Mouse (Mus musculus): ENCODE data around the gene Unc13d. TPM values are rescaled to one million over a fixed set of nuclear protein-coding genes. Genes with fewer than 3 reads are reported as not detected.

Gene Unc13d
- polyA plus RNA-seq, 1 experiment from 2014 or later = 0.80 TPM

- H3K9ac ChIP-seq (ENCODE audit: low read depth, low read length) = no peak overlapping the region
- no peaks in the 10 kb centered on the region for H3K27me3 ChIP-seq (replicated peaks; ENCODE audit: control insufficient read depth, insufficient read depth, low read length)
- 93% methylated on average over 11 of the region's 11 CpGs for WGBS
- no peak overlapping the region for H3K4me3 ChIP-seq (ENCODE audit: low read length)
- no peaks in the 10 kb centered on the region for H3K9me3 ChIP-seq (ENCODE audit: control insufficient read depth, low read length)
- peaks cover 43% of the 10 kb centered on the region for H3K36me3 ChIP-seq (ENCODE audit: control insufficient read depth, insufficient read depth, low read length)
- no peaks in the 10 kb centered on the region for H3K4me1 ChIP-seq (ENCODE audit: control insufficient read depth, insufficient read depth, low read depth, low read length)
- H3K4me2 ChIP-seq (ENCODE audit: low read length) = no peak overlapping the region
- no peak for ATAC-seq
- no peak overlapping the region for H3K27ac ChIP-seq (ENCODE audit: low read depth, low read length)
These were observed 18.1 kb downstream of the Unc13d start for GRCm38 (mm10) chr11:116059691-116060025.

GRCm38 (mm10) chr11:116058868-116059690, 18.7 kb downstream of the Unc13d start:
- 94% methylated on average over 17 of the region's 17 CpGs for WGBS
- Histone ChIP-seq H3K27ac (ENCODE audit: low read depth, low read length) (no peak overlapping the region), H3K4me2 (ENCODE audit: low read length) (no peak overlapping the region), H3K4me1 (ENCODE audit: control insufficient read depth, insufficient read depth, low read depth, low read length) (no peaks in the 10 kb centered on the region), H3K9me3 (ENCODE audit: control insufficient read depth, low read length) (no peaks in the 10 kb centered on the region), H3K9ac (ENCODE audit: low read depth, low read length) (no peak overlapping the region; the same call in 1 of the 2 replicates), H3K4me3 (ENCODE audit: low read length) (no peak overlapping the region), H3K27me3 (replicated peaks; ENCODE audit: control insufficient read depth, insufficient read depth, low read length) (no peaks in the 10 kb centered on the region), H3K36me3 (ENCODE audit: control insufficient read depth, insufficient read depth, low read length) (peaks cover 46% of the 10 kb centered on the region)
- ATAC-seq = no peak

DNA sequence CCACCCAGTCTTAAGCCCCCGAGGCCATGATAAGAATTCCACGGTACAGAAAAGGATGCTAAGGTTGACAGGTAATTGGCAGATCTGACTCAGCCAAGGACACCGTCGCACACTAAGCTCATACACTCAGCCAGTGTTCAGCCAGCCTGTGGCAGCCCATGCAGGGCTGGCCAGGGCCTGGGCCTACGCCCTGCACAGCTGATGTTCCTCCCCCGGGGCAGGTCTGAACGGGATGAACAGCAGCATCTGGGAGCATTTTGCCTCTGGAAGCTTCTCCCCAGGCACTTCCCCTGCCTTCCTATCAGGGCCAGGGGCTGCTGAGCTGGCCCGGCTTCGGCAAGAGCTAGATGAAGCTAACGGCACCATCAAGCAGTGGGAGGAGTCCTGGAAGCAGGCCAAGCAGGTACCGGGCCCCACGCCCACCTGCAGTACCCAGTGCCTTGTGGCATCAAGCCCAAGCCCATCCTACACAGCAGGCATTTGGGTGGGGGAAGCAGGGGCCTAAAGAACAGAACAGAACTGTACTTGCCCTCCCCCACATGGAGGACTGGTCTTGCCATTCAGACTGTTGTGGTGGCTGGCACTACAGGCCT, 19.6 kb downstream of the Unc13d start:
- 82% methylated on average over 12 of the region's 12 CpGs for WGBS

DNA sequence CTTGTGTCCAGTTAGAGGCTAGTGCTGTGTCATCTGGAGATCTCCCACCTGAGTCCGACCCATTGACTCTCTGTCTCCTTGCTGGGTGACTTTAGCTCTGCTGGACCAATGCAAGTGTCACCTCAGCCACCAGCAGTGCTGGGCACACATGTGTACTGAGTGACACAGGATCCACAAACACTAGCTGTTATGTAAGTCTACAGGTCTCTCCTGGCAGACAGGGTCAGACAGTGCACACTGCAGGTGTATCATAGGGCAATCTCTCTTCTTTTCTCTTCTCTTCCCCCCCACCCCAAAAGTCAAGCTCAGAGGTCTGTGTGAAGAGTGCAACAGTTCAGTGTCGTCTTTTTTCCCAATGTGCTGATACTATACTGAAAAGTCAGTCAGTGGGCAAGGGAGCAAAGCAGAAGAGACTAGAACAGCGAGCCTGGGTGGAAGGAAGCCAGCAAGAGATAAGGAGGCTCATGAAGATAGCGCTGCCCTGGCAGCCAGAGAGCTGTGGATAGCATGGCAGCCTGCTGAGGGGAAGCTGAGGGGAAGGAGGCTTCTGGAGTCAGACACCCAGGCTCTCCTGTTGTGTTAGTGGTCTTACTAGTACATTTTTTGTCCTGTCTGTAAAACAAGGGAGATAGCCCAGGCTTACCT, 20.4 kb downstream of the Unc13d start:
- Histone ChIP-seq H3K27ac (ENCODE audit: low read depth, low read length) (no peak overlapping the region), H3K27me3 (replicated peaks; ENCODE audit: control insufficient read depth, insufficient read depth, low read length) (no peaks in the 10 kb centered on the region), H3K4me1 (ENCODE audit: control insufficient read depth, insufficient read depth, low read depth, low read length) (no peaks in the 10 kb centered on the region), H3K4me2 (ENCODE audit: low read length) (no peak overlapping the region), H3K9ac (ENCODE audit: low read depth, low read length) (no peak overlapping the region), H3K36me3 (ENCODE audit: control insufficient read depth, insufficient read depth, low read length) (peaks cover 56% of the 10 kb centered on the region), H3K9me3 (ENCODE audit: control insufficient read depth, low read length) (no peaks in the 10 kb centered on the region), H3K4me3 (ENCODE audit: low read length) (no peak overlapping the region)
- 89% methylated on average over 4 of the region's 4 CpGs for WGBS
- no peak for ATAC-seq

More for the DNA sequence above, 19.6 kb downstream of the Unc13d start:
- Histone ChIP-seq H3K4me1 (ENCODE audit: control insufficient read depth, insufficient read depth, low read depth, low read length) (no peaks in the 10 kb centered on the region), H3K9ac (ENCODE audit: low read depth, low read length) (no peak overlapping the region), H3K27ac (ENCODE audit: low read depth, low read length) (no peak overlapping the region), H3K36me3 (ENCODE audit: control insufficient read depth, insufficient read depth, low read length) (peaks cover 49% of the 10 kb centered on the region), H3K9me3 (ENCODE audit: control insufficient read depth, low read length) (no peaks in the 10 kb centered on the region), H3K4me3 (ENCODE audit: low read length) (no peak overlapping the region), H3K4me2 (ENCODE audit: low read length) (no peak overlapping the region), H3K27me3 (replicated peaks; ENCODE audit: control insufficient read depth, insufficient read depth, low read length) (no peaks in the 10 kb centered on the region)
- ATAC-seq = no peak

DNA sequence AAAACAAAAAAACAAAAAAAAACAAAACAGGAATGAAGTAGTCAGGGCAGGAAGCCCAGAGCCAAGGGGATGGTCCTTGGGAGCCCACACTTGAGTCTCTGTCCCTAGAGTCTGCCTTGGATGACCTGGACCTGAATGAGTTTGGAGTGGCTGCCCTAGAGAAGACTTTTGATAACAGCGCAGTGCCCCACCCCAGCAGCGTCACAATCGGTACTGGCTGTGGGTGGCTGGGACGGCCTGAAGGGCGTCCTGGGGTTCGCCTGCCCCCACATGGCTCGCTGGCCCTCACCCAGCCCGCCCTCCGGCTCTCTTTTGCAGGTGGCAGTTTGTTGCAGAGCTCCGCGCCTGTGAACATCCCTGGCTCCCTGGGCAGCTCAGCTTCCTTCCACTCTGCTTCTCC, 21.9 kb downstream of the Unc13d start:
- no peak overlapping the region for H3K9ac ChIP-seq (ENCODE audit: low read depth, low read length)
- H3K4me2 ChIP-seq (ENCODE audit: low read length) = no peak overlapping the region
- H3K9me3 ChIP-seq (ENCODE audit: control insufficient read depth, low read length) = no peaks in the 10 kb centered on the region
- H3K36me3 ChIP-seq (ENCODE audit: control insufficient read depth, insufficient read depth, low read length) = peaks cover 55% of the 10 kb centered on the region
- 94% methylated on average over 7 of the region's 11 CpGs for WGBS
- no peaks in the 10 kb centered on the region for H3K27me3 ChIP-seq (replicated peaks; ENCODE audit: control insufficient read depth, insufficient read depth, low read length)
- H3K27ac ChIP-seq (ENCODE audit: low read depth, low read length) = no peak overlapping the region
- ATAC-seq = no peak
- H3K4me1 ChIP-seq (ENCODE audit: control insufficient read depth, insufficient read depth, low read depth, low read length) = no peaks in the 10 kb centered on the region
- H3K4me3 ChIP-seq (ENCODE audit: low read length) = no peak overlapping the region

- Histone ChIP-seq H3K4me2 (ENCODE audit: low read length) (no peak overlapping the region), H3K4me3 (ENCODE audit: low read length) (no peak overlapping the region), H3K27me3 (replicated peaks; ENCODE audit: control insufficient read depth, insufficient read depth, low read length) (no peaks in the 10 kb centered on the region), H3K9me3 (ENCODE audit: control insufficient read depth, low read length) (no peaks in the 10 kb centered on the region), H3K4me1 (ENCODE audit: control insufficient read depth, insufficient read depth, low read depth, low read length) (no peaks in the 10 kb centered on the region), H3K36me3 (ENCODE audit: control insufficient read depth, insufficient read depth, low read length) (peaks cover 57% of the 10 kb centered on the region), H3K9ac (ENCODE audit: low read depth, low read length) (no peak overlapping the region), H3K27ac (ENCODE audit: low read depth, low read length) (no peak overlapping the region)
- no peak for ATAC-seq
- 95% methylated on average over 9 of the region's 9 CpGs for WGBS
These were observed 24.1 kb downstream of the Unc13d start for GRCm38 (mm10) chr11:116053510-116054229.

- Histone ChIP-seq H3K9ac (ENCODE audit: low read depth, low read length) (no peak overlapping the region), H3K4me1 (ENCODE audit: control insufficient read depth, insufficient read depth, low read depth, low read length) (no peaks in the 10 kb centered on the region), H3K9me3 (ENCODE audit: control insufficient read depth, low read length) (no peaks in the 10 kb centered on the region), H3K27ac (ENCODE audit: low read depth, low read length) (no peak overlapping the region), H3K4me2 (ENCODE audit: low read length) (no peak overlapping the region), H3K27me3 (replicated peaks; ENCODE audit: control insufficient read depth, insufficient read depth, low read length) (no peaks in the 10 kb centered on the region), H3K4me3 (ENCODE audit: low read length) (no peak overlapping the region), H3K36me3 (ENCODE audit: control insufficient read depth, insufficient read depth, low read length) (peaks cover 41% of the 10 kb centered on the region)
- no peak for ATAC-seq
- 82% methylated on average over 4 of the region's 4 CpGs for WGBS
These were observed 27.6 kb downstream of the Unc13d start for GRCm38 (mm10) chr11:116050196-116050595.

DNA sequence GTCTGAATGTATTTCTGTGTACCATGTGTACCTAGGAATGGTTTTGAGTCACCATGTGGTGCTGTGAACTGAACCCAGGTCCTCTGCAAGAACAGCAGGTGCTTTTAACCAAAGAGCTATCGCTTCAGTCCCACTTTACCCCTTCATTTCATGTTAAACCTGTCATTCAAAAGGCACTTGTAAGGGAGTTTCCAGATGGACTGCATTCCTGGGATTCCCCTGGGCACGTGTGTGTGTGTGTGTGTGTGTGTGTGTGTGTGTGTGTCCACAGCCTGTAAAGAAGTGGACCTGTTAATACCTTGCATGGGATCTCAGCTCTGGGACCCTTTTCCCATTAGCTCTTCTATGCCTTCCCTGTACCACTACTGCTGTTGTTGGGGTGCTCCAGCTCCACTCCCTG, 28.2 kb downstream of the Unc13d start:
- no peak for ATAC-seq
- H3K36me3 ChIP-seq (ENCODE audit: control insufficient read depth, insufficient read depth, low read length) = peaks cover 35% of the 10 kb centered on the region
- no peak overlapping the region for H3K4me3 ChIP-seq (ENCODE audit: low read length)
- WGBS = 96% methylated on average over 2 of the region's 2 CpGs
- no peaks in the 10 kb centered on the region for H3K9me3 ChIP-seq (ENCODE audit: control insufficient read depth, low read length)
- H3K27me3 ChIP-seq (replicated peaks; ENCODE audit: control insufficient read depth, insufficient read depth, low read length) = no peaks in the 10 kb centered on the region
- H3K9ac ChIP-seq (ENCODE audit: low read depth, low read length) = no peak overlapping the region
- no peaks in the 10 kb centered on the region for H3K4me1 ChIP-seq (ENCODE audit: control insufficient read depth, insufficient read depth, low read depth, low read length)
- no peak overlapping the region for H3K4me2 ChIP-seq (ENCODE audit: low read length)
- H3K27ac ChIP-seq (ENCODE audit: low read depth, low read length) = no peak overlapping the region

DNA sequence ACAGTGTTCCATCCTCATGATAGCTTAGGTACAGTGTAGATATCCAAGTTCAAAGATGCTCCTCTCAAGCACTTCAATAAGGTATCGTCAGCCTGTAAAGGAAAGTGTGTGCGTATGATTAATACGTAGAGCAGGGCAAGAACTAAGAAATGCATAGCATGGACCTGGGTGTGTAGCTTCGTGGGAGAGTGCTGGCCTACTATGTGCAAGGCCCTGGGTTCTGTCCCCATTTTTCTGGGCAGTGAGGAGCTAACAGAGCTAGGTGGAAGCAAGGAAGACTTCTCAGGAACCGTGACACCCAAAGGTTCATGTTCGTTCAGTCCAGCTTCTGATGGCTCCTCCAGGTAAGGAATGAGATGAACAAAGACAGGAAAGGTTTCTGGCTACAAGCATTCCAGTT, 32.6 kb downstream of the Unc13d start:
- WGBS = 93% methylated on average over 6 of the region's 6 CpGs
- Histone ChIP-seq H3K4me1 (ENCODE audit: control insufficient read depth, insufficient read depth, low read depth, low read length) (no peaks in the 10 kb centered on the region), H3K9ac (ENCODE audit: low read depth, low read length) (no peak overlapping the region), H3K4me3 (ENCODE audit: low read length) (no peak overlapping the region), H3K27me3 (replicated peaks; ENCODE audit: control insufficient read depth, insufficient read depth, low read length) (no peaks in the 10 kb centered on the region), H3K4me2 (ENCODE audit: low read length) (no peak overlapping the region), H3K27ac (ENCODE audit: low read depth, low read length) (no peak overlapping the region), H3K9me3 (ENCODE audit: control insufficient read depth, low read length) (no peaks in the 10 kb centered on the region), H3K36me3 (ENCODE audit: control insufficient read depth, insufficient read depth, low read length) (peaks cover 24% of the 10 kb centered on the region)
- no peak for ATAC-seq

All from hindbrain, embryonic 16.5 days (tissue).